Mouse (Mus musculus): Measurements from ENCODE around the gene Olfr667. TPM values are rescaled to one million over a fixed set of nuclear protein-coding genes. Genes with fewer than 3 reads are reported as not detected.

Olfr667 gene
- not detected for polyA plus RNA-seq (2012; fragmentation: generic; extraction: Trizol)

DNA sequence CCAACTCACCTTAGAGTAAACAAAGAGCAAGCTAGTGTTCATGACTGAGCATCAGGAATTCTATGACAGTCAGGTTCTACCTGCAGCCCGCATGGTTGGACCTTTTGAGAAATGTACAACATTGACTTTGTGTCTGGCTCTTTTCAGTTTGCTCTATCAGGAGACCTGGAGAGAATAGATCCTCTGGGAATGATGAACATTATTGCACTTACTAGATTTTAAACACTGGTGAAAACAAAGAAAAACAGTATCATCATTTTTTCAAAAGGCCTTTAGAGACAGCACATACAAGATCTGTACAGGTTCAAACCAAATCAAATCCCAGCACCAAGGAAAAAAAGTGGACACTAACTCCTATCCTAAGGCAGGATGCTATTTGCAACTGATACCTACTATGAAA is at the start of gene Olfr667:
Gene Olfr667, minus strand, starts transcription at position 101 of the 400 bp plus-strand sequence.

DNA sequence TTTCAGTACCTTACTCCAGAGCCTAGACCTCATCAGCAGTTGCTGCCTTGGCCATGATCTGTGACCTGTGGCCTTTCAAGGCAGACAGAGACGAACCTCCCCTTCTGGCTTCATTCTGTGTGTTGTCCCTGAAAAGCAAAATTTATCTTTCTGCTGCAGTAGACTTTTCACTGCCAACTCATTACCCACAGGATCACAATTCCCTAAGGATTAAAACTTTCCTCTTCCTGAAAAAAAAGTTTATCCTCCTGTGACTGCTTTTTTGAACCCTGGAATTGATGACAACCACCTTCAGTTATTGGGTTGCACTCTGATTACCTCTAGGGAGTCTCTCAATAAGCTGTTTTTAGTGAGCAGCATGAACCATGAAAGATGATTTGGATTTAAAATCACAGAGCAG is 41.2 kb upstream of the Olfr667 start, which contains the start of gene Olfr670:
Gene Olfr670, minus strand, starts transcription at position 101 of the 400 bp plus-strand sequence.

DNA sequence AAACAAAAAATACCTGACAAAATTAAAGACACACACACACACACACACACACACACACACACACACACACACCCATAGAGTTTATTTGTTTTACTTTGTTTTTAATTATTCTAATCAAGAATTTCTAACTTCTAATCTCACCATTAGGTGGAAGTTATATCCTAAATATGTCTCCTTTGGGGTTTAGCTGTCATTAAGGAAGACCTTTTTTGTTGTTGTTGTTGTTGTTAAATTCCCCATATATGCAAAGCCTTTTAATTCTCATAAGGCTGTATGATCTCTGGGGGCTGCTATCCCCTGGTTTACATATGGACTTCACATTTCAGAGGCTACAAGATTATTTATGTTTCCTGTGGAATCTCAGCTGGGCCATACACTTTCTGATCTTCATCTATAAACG is 12.7 kb upstream of the Olfr667 start, which contains the start of gene Olfr669:
Gene Olfr669, plus strand, starts transcription at position 301 of the 400 bp plus-strand sequence.

DNA sequence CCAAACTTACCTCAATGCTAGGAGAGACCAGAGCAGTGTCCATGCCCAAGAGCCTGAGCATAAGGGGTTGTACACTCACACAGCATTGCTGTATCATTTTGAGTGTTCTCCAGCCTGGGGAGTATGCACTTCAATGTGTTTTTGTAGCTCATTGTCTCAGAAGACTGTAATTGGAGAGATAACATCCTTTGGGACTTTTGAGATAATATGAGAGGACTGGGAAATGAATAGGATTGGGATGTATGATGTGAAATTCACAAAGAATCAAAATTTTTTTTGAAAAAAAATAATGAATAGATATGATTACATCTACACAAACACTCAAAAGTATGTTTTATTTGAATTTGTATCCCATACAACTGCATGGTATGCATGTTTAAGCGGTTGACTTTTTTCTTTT is 6.7 kb upstream of the Olfr667 start, which contains the start of gene Olfr668:
Gene Olfr668, minus strand, starts transcription at position 101 of the 400 bp plus-strand sequence.

DNA sequence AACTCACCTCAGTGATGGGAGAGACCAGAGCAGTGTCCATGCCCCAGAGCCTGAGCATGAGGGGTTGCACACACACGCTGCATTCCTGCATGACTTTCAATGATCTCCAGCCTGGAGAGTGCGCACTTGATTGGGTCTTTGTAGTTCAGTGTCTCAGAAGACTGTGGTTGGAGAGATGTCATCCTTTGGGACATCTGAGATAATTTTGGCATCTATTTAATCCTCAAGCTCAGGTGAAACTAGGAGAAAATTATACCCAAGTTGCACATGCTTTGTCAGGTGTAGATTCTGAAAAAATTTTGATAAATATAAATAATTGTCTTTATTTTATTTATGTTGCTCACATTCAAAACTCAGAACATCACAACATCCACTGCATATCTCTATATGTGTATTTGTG is 25.4 kb downstream of the Olfr667 start, which contains the start of gene Olfr666:
Gene Olfr666, minus strand, starts transcription at position 101 of the 400 bp plus-strand sequence.

GRCm38 (mm10) chr7:104877731-104878130 is 43.6 kb downstream of the Olfr667 start, which contains the start of gene Olfr665:
Olfr665 (plus strand) TSS chr7:104878031.

Other genes with a start within 250 kb of the Olfr667 start
- not detected for gene Olfr661, start 235.0 kb downstream of the Olfr667 start, polyA plus RNA-seq (2012; fragmentation: generic; extraction: Trizol)
- gene Usp17le, start 144.0 kb downstream of the Olfr667 start, polyA plus RNA-seq (2012; fragmentation: generic; extraction: Trizol), result under 1 TPM; 0.01 to 0.18 TPM
- gene Usp17lb, start 78.9 kb downstream of the Olfr667 start, polyA plus RNA-seq (2012; fragmentation: generic; extraction: Trizol), result under 1 TPM; 0.05 to 0.08 TPM
- gene Usp17la, start 64.5 kb downstream of the Olfr667 start, polyA plus RNA-seq (2012; fragmentation: generic; extraction: Trizol), result under 1 TPM; 0.09 to 0.27 TPM
- not detected for gene Olfr665, start 43.5 kb downstream of the Olfr667 start, polyA plus RNA-seq (2012; fragmentation: generic; extraction: Trizol)
- not detected for gene Olfr666, start 25.5 kb downstream of the Olfr667 start, polyA plus RNA-seq (2012; fragmentation: generic; extraction: Trizol)
- gene Olfr668, start 6.6 kb upstream of the Olfr667 start, polyA plus RNA-seq (2012; fragmentation: generic; extraction: Trizol), result not detected
- gene Olfr669, start 12.8 kb upstream of the Olfr667 start, polyA plus RNA-seq (2012; fragmentation: generic; extraction: Trizol), result not detected
- not detected for gene Olfr670, start 41.1 kb upstream of the Olfr667 start, polyA plus RNA-seq (2012; fragmentation: generic; extraction: Trizol)
- not detected for gene Olfr671, start 57.6 kb upstream of the Olfr667 start, polyA plus RNA-seq (2012; fragmentation: generic; extraction: Trizol)
- gene Olfr672, start 80.5 kb upstream of the Olfr667 start, polyA plus RNA-seq (2012; fragmentation: generic; extraction: Trizol), result not detected
- not detected for gene Olfr675, start 107.0 kb upstream of the Olfr667 start, polyA plus RNA-seq (2012; fragmentation: generic; extraction: Trizol)
- gene Olfr676, start 111.2 kb upstream of the Olfr667 start, polyA plus RNA-seq (2012; fragmentation: generic; extraction: Trizol), result not detected
- not detected for gene Olfr677, start 129.9 kb upstream of the Olfr667 start, polyA plus RNA-seq (2012; fragmentation: generic; extraction: Trizol)
- gene Olfr678, start 143.0 kb upstream of the Olfr667 start, polyA plus RNA-seq (2012; fragmentation: generic; extraction: Trizol), result not detected
- gene Olfr679, start 159.7 kb upstream of the Olfr667 start, polyA plus RNA-seq (2012; fragmentation: generic; extraction: Trizol), result not detected
- gene Olfr680-ps1, start 171.3 kb upstream of the Olfr667 start, polyA plus RNA-seq (2012; fragmentation: generic; extraction: Trizol), result not detected
- not detected for gene Olfr681, start 195.4 kb upstream of the Olfr667 start, polyA plus RNA-seq (2012; fragmentation: generic; extraction: Trizol)
- not detected for gene Olfr683, start 225.5 kb upstream of the Olfr667 start, polyA plus RNA-seq (2012; fragmentation: generic; extraction: Trizol)
- not detected for gene Olfr684, start 242.2 kb upstream of the Olfr667 start, polyA plus RNA-seq (2012; fragmentation: generic; extraction: Trizol)